Mouse (Mus musculus) heart, embryonic 16.5 days (tissue): ENCODE data around the gene Lsm2. TPM values are rescaled to one million over a fixed set of nuclear protein-coding genes. Genes with fewer than 3 reads are reported as not detected.

Experiments used
- ATAC-seq: fragments of 200-750 bp; cut with Nextera tagmentation; replicated peaks from 2 replicates; pipeline ENCODE4 v1.8.0; 2017; ENCODE audit warnings: moderate number of reproducible peaks; ENCODE audit not compliant: insufficient read depth, low FRiP score; ENCODE audit errors: extremely low read depth
- H3K27ac ChIP-seq: fragments of 300-500 bp; sonication (generic); 2 replicates; pipeline ENCODE4 v1.5.1; 2014; ENCODE audit warnings: mild to moderate bottlenecking, low read length, control low read depth, moderate library complexity
- H3K27me3 ChIP-seq: fragments of 300-500 bp; sonication (generic); 2 replicates; pipeline ENCODE4 v1.6.1; 2014; ENCODE audit warnings: low read length, mixed read lengths; ENCODE audit not compliant: control insufficient read depth, insufficient read depth
- H3K36me3 ChIP-seq: fragments of 300-500 bp; sonication (generic); 2 replicates; pipeline ENCODE4 v1.6.1; 2014; ENCODE audit not compliant: control insufficient read depth, insufficient read depth
- H3K4me1 ChIP-seq: fragments of 300-500 bp; sonication (generic); 2 replicates; pipeline ENCODE4 v1.6.1; 2014; ENCODE audit warnings: low read length, mixed read lengths; ENCODE audit not compliant: control insufficient read depth, insufficient read depth
- H3K4me2 ChIP-seq: fragments of 300-500 bp; sonication (generic); 2 replicates; pipeline ENCODE4 v1.6.1; 2014; ENCODE audit warnings: low read depth, mild to moderate bottlenecking, control low read depth, low read length
- H3K4me3 ChIP-seq: fragments of 300-500 bp; sonication (generic); 2 replicates; pipeline ENCODE4 v1.5.1; 2014; ENCODE audit warnings: mild to moderate bottlenecking, control low read depth, low read length
- H3K9ac ChIP-seq: fragments of 300-500 bp; sonication (generic); 2 replicates; pipeline ENCODE4 v1.6.1; 2014; ENCODE audit warnings: low read length, control low read depth
- H3K9me3 ChIP-seq: fragments of 300-500 bp; sonication (generic); replicated peaks from 2 replicates; pipeline ENCODE4 v1.6.1; 2016; ENCODE audit warnings: low read length; ENCODE audit not compliant: control insufficient read depth
- WGBS: fragments of 180-500 bp; shearing (Covaris S2); extraction: QIAGEN DNeasy Blood & Tissue Kit; methylation state at CpG from one replicate; pipeline ENCODE4 v1.1.7; 2014; 5-methylcytosine and 5-hydroxymethylcytosine counted together
- polyA plus RNA-seq: library from polyadenylated mRNA; unstranded; fragments of >200 nt; fragmentation: Nextera tagmentation; extraction: Ambion mirVana; gene quantifications from 2 replicates; pipeline ENCODE4 v1.2.1, GENCODE M21; 2015

Gene Lsm2
- 132 and 134 TPM in 2 replicates for polyA plus RNA-seq

GRCm38 (mm10) chr17:34981690-34982180 is at the start of gene Lsm2:
Lsm2 (plus strand) TSS chr17:34981862.
- Histone ChIP-seq H3K27ac (peak within 1 kb of the TSS; percentile 94), H3K27me3 (no peaks in the 10 kb centered on the region), H3K4me1 (peaks cover 10% of the 10 kb centered on the region), H3K9ac (peak within 1 kb of the TSS; percentile 89), H3K4me3 (peak within 1 kb of the TSS; percentile 60), H3K9me3 (no peaks in the 10 kb centered on the region), H3K36me3 (peaks cover 14% of the 10 kb centered on the region), H3K4me2 (peak within 1 kb of the TSS; percentile 83)
- under 1% methylated on average over 58 of the region's 58 CpGs for WGBS
- ATAC-seq, result peak; percentile 95

DNA sequence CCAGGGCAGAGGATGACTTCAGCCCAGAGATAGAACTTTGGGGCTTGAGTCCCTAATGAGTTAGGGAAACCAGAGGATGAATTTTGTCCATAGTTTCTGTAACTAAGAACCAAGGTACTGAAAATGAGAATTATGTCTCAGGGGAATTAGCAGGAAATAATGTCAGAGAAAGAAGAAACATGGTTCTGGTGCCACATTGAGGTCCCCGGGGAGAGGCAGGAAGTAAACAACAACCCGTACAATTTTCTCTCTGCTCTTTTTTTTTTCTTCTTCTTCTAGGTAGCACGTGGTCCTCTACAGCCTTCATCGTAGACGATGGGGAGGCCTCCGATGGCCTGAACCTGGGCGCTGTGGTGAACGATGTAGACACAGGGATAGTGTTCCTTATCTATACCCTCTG is 49.4 kb upstream of the Lsm2 start:
- H3K27ac ChIP-seq, result no peak overlapping the region
- H3K4me1 ChIP-seq, result 0 out of 2 replicates have a peak, but pooled peaks cover 7% of the 10 kb centered on the region
- H3K4me3 ChIP-seq, result peak overlapping the region; percentile 80
- H3K9ac ChIP-seq, result peak overlapping the region; percentile 90
- ATAC-seq, result no peak
- 0 out of 2 replicates have a peak, but pooled peaks cover 3% of the 10 kb centered on the region for H3K36me3 ChIP-seq
- H3K9me3 ChIP-seq, result no peaks in the 10 kb centered on the region
- WGBS, result 79% methylated on average over 8 of the region's 8 CpGs
- H3K4me2 ChIP-seq, result peak overlapping the region; percentile 99
- no peaks in the 10 kb centered on the region for H3K27me3 ChIP-seq

- no peaks in the 10 kb centered on the region for H3K9me3 ChIP-seq
- H3K27me3 ChIP-seq, result no peaks in the 10 kb centered on the region
- H3K9ac ChIP-seq, result no peak overlapping the region
- H3K36me3 ChIP-seq, result 0 out of 2 replicates have a peak, but pooled peaks cover 3% of the 10 kb centered on the region
- WGBS, result 76% methylated on average over 24 of the region's 24 CpGs
- H3K4me2 ChIP-seq, result 0 out of 2 replicates have a peak overlapping the region, but pooled peaks have one; percentile 9
- no peak overlapping the region for H3K4me3 ChIP-seq
- 0 out of 2 replicates have a peak, but pooled peaks cover 7% of the 10 kb centered on the region for H3K4me1 ChIP-seq
- no peak overlapping the region for H3K27ac ChIP-seq
- ATAC-seq, result no peak
Observed at GRCm38 (mm10) chr17:34934031-34934430, 47.6 kb upstream of the Lsm2 start.

- Histone ChIP-seq H3K4me1 (0 out of 2 replicates have a peak, but pooled peaks cover 7% of the 10 kb centered on the region), H3K27me3 (no peaks in the 10 kb centered on the region), H3K4me2 (no peak overlapping the region), H3K9me3 (no peaks in the 10 kb centered on the region), H3K4me3 (no peak overlapping the region), H3K9ac (no peak overlapping the region), H3K27ac (no peak overlapping the region), H3K36me3 (0 out of 2 replicates have a peak, but pooled peaks cover 3% of the 10 kb centered on the region)
- ATAC-seq, result no peak
- WGBS, result 42% methylated on average over 8 of the region's 8 CpGs
Observed at GRCm38 (mm10) chr17:34934830-34935229, 46.8 kb upstream of the Lsm2 start.

DNA sequence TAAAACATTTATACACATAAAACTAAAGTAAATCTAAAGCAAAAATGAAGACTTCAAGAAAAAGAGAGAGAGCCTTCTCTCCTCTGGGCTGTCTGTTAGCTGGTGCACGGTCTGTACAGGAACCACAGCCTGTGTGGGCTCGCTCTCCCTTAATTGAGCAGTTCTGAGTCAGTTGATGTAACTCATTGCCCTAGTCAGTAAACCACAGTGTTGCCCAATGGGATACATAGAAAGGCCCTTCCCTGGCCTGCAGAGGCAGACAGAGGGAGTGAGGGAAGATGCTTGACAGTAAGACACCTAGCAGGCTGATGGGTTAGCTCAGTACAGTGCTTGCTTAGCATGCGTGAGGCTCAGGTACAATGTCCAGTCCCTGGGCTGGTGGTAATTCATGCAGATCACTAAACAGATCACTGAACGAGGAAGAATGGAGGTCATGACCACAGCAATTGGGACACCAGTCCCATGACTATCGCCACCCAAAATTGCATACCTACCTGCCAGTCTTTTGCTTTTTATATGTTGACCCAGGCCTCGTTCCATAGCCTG is 43.6 kb upstream of the Lsm2 start:
- no peaks in the 10 kb centered on the region for H3K9me3 ChIP-seq
- no peak overlapping the region for H3K27ac ChIP-seq
- H3K9ac ChIP-seq, result no peak overlapping the region
- H3K27me3 ChIP-seq, result no peaks in the 10 kb centered on the region
- H3K36me3 ChIP-seq, result 0 out of 2 replicates have a peak, but pooled peaks cover 3% of the 10 kb centered on the region
- ATAC-seq, result no peak
- no peak overlapping the region for H3K4me3 ChIP-seq
- no peak overlapping the region for H3K4me2 ChIP-seq
- WGBS, result 82% methylated on average over 6 of the region's 6 CpGs
- peaks cover 6% of the 10 kb centered on the region for H3K4me1 ChIP-seq

- H3K4me1 ChIP-seq, result peaks cover 6% of the 10 kb centered on the region
- H3K36me3 ChIP-seq, result no peaks in the 10 kb centered on the region
- 11% methylated on average over 15 of the region's 15 CpGs for WGBS
- no peaks in the 10 kb centered on the region for H3K9me3 ChIP-seq
- peak overlapping the region; percentile 56 for H3K9ac ChIP-seq
- peak overlapping the region; percentile 47 for H3K4me3 ChIP-seq
- H3K27me3 ChIP-seq, result no peaks in the 10 kb centered on the region
- peak overlapping the region; percentile 66 for H3K27ac ChIP-seq
- peak overlapping the region; percentile 65 for H3K4me2 ChIP-seq
- ATAC-seq, result peak; percentile 28; the same call in 1 of the 2 replicates
Observed at GRCm38 (mm10) chr17:34941344-34942041, 40.2 kb upstream of the Lsm2 start.

GRCm38 (mm10) chr17:34943128-34943815 is 38.4 kb upstream of the Lsm2 start:
- H3K27me3 ChIP-seq, result no peaks in the 10 kb centered on the region
- no peak overlapping the region for H3K27ac ChIP-seq
- H3K4me3 ChIP-seq, result no peak overlapping the region
- no peaks in the 10 kb centered on the region for H3K9me3 ChIP-seq
- no peak for ATAC-seq
- H3K4me2 ChIP-seq, result no peak overlapping the region
- peaks cover 6% of the 10 kb centered on the region for H3K4me1 ChIP-seq
- H3K36me3 ChIP-seq, result no peaks in the 10 kb centered on the region
- WGBS, result 77% methylated on average over 4 of the region's 4 CpGs
- H3K9ac ChIP-seq, result no peak overlapping the region

DNA sequence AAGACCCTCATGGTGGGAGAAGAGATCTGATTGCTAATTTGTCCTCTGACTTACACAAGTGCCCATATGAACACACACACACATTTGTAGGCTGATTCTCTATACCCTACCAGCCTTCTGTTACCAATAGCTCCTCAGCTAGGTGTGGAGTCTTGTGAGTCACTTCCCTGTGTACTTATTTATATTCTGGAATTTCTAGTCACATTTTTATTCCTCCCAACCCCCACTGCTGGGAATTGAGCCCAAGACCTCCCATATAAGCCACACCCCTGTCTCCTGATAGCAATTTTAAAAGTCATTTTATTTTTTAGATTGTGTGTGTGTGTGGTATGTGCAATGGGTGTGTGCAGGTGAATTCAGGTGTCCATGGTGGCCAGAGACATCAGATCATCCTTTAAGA is 37.3 kb upstream of the Lsm2 start:
- H3K4me2 ChIP-seq, result no peak overlapping the region
- no peak overlapping the region for H3K9ac ChIP-seq
- peaks cover 6% of the 10 kb centered on the region for H3K4me1 ChIP-seq
- peaks cover under 1% of the 10 kb centered on the region; the same call in 1 of the 2 replicates for H3K36me3 ChIP-seq
- H3K27ac ChIP-seq, result no peak overlapping the region
- no peak for ATAC-seq
- H3K4me3 ChIP-seq, result no peak overlapping the region
- no peaks in the 10 kb centered on the region for H3K27me3 ChIP-seq
- no peaks in the 10 kb centered on the region for H3K9me3 ChIP-seq
